Mouse (Mus musculus) fibroblast of lung, adult 2 months (primary cell): Measurements from ENCODE around the gene Dppa3.
A peak's percentile ranks its signal among the peaks of the same experiment; 100 is the strongest.

Experiments used
- DNase-seq: peaks from one replicate; pipeline ENCODE4 v3.0.0-alpha.2; 2011; ENCODE audit warnings: low read depth

Dppa3 gene

DNA sequence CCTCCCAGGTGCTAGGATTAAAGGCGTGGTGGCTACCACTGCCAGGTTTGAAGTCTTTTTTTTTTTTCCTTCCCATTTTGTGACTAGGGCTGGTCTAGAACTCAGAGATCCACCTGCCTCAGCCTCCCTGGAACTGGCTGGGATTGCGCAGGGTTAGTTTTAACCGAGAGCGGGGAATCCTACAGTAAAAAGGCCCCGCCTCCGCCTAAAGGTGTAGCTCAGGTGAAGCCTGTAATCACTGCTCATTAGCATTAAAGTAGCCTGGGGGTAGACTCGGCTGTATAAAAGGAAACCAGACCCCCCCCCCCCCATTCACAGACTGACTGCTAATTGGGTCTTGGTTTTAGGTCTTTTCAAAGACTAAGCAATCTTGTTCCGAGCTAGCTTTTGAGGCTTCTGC, at the start of gene Dppa3:
TSS of gene Dppa3 (plus strand) at position 301 of the 400 bp plus-strand sequence.
- DNase-seq, result no peak

DNA sequence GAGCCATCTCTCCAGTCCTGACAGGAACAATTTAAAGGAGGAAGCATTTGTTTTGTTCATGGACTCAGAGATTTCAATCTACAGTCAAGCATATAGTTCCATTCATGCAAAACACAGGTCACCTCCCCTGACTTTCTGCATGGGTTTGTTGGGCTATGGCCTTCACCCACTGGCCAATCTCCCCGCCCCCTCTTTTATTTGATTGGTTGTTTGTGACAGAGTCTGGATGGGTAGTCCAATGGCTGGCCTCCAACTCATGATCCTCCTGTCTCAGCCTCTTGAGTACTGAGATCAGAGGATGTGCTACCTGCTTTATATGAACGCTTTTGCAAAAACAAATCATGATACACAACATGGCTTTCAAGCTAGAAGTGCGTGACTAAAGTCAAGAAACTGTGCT, 49.2 kb upstream of the Dppa3 start:
- no peak for DNase-seq

DNA sequence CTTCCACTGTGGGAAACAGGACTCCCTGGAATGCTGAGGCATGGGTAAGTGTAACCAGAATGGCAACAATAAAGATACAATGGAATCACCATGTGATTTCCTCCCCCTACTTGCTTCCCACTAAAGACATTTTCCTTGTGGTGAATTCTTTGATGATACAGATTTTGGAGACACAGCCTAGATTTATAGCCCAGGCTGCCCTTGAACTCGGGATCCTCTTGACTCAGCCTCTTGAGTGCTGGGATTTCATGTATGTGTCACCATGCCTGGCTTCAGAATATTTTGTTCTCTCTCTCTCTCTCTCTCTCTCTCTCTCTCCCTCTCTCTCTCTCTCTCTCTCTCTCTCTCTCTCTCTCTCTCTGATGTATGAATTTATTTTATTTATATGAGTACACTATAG, 47.1 kb upstream of the Dppa3 start:
- no peak for DNase-seq

DNA sequence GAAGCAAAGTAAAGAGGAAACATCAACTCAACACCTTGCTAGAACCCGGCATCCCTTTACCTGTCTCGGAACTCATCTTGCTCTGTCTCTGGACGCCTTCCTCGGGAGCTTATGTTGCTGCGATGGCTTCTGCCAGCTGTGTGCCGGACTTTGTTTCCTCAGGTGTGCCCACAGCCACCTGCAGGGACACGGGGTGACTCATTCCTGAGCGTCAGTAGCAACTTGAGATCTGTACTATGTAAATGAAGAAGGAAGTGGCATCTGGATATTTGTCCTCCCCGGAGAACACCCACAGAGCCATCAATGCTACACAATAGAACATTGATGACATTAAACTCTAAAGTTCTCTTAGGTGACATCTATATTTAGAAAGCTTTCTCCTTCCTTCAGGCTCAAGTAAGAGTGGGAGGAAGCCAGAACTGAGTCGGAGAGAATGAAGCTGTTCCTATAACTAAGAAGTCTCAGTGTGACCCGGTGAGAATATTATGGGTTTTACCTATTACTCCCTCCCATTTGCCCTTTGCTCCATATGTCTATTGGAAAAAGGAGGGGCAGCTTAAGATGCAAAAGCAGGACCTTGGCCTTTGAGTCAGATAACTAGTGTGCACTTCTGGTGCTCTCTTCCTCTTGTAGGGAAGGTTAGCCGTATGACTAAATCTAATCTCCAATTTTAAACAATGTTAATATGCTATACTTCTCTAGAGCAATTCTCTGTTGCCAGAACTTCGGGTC, 35.0 kb upstream of the Dppa3 start:
- no peak for DNase-seq

DNA sequence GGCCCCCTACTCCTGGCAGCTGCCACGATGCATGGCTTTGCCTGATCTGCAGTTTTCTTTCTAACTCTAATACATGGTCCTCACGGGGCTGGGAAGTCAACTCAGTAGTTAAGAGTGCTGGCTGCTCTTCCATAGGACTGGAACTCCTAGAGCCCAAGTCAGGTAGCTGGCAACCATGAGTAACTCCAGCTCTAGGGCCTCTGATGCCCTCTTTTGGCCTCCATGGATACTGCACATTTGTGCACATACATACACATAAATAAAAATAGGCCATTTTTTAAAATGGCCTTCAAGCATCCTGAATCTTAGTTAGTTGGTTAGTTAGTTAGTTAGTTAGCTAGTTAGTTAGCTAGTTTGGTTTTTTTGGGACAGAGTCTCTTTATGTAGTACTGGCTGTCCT, 33.3 kb upstream of the Dppa3 start:
- DNase-seq, result no peak

DNA sequence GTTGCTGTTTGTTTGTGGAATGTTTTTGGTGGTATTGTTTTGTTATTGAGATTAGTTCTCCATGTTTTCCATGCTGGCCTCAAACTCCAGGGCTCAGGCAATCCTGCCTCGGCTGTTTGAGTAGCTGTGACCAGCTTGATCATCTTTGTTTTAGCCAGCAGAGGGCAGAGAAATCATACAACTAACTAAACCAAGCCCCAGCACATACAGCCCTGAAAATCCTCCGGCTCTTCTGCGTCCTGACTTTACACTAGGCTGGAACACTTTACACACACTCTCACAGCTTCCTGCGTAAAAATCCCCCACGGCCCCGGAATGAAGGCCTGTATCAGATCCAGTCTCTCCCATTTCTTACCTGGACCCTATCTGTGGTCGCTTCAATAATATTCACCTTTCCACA, 30.6 kb upstream of the Dppa3 start:
- DNase-seq, result no peak

DNA sequence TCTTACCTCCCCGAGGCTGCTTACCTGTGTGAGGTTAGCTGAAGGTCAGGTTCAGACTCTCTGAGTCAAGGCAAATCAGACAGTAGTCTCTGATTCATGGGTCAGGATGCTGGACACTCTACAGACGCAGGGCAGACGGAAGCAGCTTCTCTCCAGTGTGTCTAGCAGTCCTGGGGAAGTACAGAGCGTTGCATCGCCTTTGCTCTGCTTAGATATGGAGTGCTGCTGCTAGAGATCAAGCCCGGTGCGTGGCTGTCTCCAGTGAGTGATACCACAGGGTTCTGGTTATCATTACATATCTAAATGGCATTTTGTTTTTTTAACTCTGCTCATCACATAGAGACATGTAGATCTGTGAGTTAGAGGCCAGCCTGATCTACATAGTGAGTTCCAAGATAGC, 29.6 kb upstream of the Dppa3 start:
- DNase-seq, result no peak

DNA sequence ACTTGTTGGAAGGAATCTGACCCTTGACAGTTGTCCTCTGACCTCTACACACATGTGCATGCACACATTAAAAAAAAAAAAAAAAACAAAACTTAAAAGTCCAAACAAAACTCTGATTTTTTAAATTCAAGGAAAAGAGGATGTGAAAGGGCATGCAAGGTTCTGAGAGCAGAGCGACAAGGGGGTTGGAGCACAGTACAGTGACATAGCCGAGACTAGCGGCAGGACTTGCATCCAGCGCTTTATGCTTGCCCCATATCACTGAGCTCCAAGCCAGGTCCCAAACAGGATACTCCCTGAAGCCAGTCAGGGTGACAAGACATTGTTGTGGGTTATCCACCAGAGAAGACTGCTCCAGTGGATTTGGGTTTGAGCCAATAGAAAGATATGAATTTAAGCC, 28.2 kb upstream of the Dppa3 start:
- DNase-seq, result no peak

DNA sequence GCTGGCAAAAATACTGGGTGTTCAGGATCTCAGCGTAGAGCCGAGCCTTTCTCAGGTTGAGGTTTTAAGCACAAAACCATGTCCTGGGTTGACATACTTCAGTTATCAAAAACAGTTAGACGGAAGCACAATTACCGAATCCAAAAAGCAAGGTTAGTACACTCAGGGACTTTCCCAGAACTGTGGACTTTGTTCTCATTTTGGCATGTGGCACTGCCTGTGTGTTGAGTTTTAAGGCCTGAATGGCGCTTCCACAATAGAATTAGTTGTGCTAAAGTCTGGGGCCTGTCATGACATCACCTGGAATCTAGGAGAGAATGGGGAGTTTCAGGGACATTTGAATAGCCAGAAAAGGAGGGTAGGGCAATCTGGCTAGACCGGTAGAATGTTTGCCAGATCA, 27.8 kb upstream of the Dppa3 start:
- DNase-seq, result no peak

DNA sequence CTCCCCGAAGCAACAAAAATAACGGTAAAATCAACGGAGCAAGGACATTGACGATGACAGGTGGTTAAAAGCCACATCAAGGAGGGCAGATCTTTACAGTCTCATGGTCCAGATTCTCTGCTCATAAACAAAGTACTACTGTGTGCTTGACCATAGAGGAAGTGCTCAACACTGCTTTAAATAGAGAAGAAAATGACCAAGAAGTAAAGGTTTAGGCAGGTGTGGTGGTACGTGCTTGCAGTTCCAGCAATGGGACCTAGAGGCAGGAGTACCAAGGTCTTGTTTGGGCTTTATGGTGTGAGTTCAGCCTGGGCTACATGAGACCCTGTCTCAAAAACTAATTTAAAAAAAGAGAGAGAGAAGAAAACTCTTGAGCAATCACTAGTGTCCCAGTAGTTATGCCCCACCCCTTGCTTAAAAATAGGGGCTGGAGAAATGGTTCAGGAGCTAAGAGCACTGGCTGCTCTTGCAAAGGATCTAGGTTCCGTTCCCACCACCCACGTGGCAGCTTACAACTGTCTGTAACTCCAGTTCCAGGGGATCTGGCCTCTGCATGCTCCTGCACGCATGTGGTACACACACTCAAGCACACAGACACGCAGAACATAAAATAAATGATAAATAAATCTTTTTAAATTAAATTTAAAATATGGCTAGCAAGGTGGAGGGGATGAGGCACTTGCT, 27.0 kb upstream of the Dppa3 start:
- no peak for DNase-seq

DNA sequence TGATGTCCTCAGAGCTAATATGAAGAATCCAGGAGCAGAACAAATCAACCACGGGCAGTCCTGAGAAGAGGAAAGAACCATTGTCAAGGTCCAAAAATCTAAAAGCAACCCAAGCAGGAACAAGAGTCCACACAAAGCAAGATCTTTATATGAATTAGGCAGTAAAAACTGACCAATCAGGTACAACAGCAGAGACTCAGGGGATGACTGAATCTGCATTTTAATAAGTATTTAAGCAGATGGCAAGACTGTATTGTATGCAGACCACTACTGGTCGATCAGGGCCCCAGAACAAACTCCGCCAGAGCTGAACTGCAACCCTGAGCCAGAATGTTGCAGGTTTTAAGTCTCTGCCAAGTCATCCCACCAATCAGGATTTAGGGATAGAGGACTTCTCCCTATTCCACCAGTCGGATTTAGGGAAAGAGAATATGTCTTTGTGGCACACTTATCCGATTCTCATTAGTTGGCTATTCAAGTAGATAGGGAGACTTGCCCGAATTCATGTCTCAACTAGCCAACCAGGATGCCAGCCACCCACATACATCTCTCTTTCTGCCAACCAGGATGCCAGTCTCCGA, 26.1 kb upstream of the Dppa3 start:
- no peak for DNase-seq

DNA sequence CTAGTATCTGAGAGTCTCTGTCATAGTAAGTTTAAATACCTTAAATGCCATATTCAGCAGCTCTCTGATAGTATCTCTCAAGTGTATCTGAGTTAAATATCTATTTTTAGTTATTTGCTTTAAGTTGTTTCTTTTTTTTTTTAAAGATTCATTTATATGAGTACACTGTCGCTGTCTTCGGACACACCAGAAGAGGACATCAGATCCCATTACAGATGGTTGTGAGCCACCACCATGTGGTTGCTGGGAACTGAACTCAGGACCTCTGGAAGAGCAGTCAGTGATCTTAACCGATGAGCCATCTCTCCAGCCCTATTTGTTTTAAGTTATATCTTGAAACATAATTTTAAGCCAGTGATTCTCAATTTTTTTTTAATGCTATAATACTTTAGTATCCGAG, 25.2 kb upstream of the Dppa3 start:
- no peak for DNase-seq

DNA sequence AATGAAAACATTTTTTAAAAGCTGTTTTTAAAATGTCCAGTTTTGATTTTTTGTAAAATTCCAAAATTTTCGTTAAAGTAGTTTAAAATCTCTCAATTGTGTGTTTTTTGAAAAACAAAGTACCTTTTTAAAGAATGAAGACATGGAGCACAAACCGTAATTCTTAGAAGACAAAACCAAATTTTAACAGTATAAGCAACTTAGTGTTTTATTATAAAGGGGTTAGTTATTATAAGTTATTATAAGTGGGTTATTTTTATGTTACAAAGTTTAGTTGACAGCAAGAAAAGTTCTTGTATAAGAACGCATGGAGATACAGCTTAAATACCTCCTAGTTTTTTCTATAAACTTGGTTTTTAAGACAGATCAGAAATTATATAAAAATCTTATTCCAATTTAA, 24.6 kb upstream of the Dppa3 start:
- DNase-seq, result no peak

DNA sequence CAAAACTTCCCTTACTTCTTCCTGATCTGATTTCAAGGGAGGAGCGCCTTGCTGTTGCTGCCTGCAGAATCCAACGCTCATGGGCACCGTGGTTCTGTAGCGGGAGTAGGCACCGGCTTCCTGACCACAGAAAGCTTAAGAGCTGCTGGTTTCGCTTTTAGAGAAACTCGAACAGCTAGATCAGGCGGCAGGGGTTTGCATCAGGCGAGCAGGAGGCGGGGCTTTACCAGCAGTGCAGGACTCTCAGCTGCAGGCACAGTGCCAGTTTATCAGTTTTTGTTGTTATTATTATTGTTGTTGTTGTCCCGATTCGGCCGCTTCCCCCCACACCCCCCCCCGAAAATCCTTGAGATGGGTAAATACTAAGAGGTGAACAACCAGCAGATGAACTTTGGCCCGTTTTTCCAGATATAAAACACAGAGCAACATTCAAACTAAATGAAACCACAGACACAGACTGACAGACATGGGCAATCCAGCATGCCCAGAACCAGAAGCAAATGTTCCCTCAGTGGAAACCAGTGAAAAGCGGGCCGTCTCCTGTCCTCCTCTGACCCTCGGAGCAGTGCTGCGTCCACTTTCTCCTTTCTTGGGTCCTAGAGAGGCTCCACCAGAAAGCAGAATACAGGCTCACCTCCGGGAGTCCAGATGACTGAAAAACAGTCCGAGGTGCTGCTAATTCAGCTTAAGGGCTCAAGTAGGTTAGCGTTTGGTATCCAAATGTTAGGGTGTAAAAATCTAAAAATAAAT, 23.8 kb upstream of the Dppa3 start, which contains the start of gene Apobec1:
TSS of gene Apobec1 (minus strand) at position 203 of the 750 bp plus-strand sequence.
- DNase-seq, result peak; percentile 77

DNA sequence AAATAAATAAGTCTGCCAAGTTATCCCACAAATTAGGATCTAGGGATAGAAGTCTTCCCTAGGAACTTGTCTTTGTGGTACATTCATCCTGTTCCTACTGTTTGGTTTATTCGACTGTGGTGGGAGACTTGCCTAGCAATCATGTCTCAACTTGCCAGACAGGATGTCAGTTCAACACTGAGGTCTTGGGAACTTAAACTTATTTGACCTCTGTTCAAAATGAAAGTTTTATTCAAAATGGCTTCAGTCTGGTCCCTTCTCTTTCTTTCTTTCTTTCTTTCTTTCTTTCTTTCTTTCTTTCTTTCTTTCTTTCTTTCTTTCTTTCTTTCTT, 23.3 kb upstream of the Dppa3 start:
- peak; percentile 58 for DNase-seq

DNA sequence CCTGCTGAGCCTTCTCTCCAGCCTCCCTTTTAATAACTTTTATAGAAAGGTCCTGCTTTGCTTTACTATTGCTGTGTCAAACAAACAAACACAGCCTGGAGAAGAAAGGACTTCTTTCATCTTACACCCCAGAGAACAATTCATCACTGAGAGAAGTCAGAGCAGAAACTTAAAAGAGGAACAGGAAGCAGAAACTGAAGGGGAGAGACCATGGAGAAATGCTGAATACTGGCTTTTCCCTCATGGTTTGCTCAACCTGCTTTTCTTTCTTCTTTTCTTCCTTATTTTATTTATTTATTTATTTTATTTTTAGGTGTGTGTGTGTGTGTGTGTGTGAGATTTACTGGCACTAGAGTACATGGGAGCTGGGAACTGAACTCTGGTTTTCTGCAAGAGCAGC, 21.9 kb upstream of the Dppa3 start:
- no peak for DNase-seq

DNA sequence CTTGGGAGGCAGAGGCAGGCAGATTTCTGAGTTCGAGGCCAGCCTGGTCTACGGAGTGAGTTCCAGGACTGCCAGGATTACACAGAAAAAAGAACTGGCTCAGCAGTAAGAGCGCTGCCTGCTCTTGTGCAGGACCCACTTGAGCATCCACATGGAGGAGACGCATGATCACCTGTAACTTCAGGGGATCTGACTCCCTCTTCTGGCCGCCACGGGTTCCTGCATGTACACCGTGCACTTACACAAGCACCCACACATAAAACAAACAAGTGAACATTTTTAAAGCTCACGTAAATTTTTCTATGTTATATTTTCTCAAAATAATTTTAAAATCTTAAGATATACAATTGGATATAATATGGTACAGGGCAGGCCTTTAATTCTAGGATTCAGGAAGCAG, 20.7 kb upstream of the Dppa3 start:
- no peak for DNase-seq

DNA sequence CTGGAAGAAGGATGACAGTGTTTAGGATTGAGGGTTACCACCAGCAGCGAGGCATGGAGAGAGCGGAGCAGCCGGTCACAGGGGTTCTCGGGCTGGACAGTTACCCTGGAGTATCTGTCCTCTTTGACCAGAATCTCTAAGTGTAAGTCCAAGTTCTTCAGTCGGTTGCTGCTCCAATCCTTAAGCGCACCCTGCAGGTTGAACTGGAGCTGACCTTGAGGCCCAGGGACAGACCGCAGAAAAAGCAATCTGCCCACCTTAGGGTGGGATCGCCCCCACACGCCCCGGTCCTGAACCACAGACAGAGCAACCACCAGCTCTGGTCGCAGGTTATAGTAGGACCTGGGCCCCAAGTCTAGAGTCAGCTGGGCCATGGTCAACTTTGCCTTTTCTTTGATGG, 19.5 kb upstream of the Dppa3 start:
- DNase-seq, result no peak

DNA sequence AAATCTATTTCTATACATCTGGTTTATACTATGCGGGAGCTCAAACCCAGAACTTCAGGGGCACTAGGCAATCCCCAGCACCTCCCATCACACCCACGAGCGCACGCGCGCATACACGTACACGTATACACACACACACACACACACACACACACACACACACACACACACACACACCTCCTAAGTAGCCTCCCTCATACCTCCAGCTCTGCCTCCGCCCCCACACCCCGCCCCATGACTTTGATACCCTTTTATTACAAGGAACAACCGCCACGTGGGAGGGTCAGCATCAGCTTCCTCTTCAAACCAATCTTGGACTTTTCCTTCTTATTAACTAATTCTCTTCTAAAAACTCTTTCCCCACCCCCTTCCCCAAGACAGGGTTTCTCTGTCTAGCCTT, 18.5 kb upstream of the Dppa3 start:
- no peak for DNase-seq

DNA sequence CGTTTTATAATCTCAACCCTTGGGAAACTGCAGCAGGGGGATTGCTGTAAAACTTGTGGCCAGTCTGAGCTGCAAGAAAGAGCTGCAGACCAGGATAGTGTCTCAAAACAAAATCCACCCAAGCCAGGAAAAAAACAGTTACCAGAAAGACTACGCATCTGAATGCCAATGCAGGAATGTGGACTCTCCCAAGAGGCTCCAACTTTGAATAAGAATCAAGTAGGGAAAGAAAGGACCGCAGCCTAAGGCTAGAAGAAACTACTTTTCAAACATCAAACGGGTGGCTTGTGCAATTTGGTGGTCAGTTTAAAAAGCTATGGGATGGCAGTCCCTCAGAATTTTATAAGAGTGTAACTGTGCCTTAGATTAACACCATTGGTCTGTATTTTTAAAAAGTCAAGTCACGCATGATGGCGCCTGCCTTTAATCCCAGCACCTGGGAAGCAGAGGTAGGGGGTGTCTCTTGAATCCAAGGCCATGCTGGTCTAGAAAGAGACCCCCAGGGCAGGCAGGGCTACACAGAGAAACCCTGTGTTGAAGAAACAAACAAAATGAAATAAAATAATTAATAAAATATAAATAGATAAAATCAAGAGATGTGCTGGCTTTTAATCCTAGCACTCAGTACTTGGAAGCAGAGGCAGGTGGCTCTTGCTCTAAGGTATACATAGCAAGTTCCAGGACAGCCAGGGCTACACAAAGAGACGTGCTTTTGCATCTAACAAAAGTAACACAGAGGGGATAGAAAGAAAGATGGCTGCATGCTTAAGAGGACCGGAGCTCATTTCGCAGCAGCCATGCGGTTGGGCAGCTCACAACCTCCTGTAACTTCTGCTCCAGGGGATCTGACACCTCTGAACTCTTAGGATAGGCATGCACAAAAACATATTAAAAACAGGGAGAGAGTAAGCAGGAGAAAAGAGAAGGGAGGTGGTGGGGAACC, 17.5 kb upstream of the Dppa3 start:
- no peak for DNase-seq

DNA sequence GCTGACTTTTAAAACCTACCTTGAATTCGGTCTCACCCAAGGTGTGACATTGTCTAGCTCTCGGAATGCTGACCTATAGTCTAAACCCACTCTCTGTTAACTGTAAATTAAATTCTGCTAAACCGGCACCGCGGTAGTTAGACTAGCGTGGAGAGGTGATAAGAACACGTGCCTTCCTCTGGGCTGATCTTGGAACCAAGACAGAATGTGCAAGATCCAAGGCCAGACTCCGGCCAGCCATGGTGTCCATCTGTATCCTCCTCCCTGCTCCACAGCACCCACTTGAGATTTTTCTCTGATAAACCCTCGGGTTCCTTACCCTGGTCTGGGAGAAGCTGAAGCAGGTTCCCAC, 16.9 kb upstream of the Dppa3 start:
- no peak for DNase-seq

DNA sequence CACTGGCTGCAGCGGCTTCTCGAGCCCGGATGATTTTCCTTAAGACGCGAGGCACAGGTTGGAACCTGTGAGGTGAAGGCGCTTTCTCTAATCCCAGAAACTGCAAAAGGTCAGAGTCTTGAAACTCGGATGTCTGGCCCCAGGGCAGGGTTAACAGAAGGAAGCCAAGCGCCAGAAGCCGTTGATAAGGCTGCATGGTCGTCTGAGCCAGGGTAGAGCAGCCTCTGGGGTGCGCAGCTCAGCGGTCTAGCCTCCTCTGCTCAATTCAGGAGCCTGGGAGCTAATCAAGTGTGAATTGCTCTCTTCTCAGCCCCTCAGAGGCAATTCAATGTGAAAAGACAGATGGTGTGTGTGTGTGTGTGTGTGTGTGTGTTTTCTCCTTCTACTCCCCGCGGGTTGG, 16.4 kb upstream of the Dppa3 start, which contains the start of gene Gdf3:
TSS of gene Gdf3 (minus strand) at position 317 of the 400 bp plus-strand sequence.
- DNase-seq, result no peak
